Mouse (Mus musculus): ENCODE data around the gene Ropn1l. TPM values are rescaled to one million over a fixed set of nuclear protein-coding genes. Genes with fewer than 3 reads are reported as not detected.

Ropn1l gene
- polyA plus RNA-seq, 1 experiment, result 10.3 TPM

GRCm38 (mm10) chr15:31392705-31393104, 60.8 kb downstream of the Ropn1l start:
- Histone ChIP-seq H3K36me3 (ENCODE audit: control insufficient read depth, insufficient read depth) (no peaks in the 10 kb centered on the region), H3K27me3 (ENCODE audit: control insufficient read depth, insufficient read depth, insufficient read length) (no peaks in the 10 kb centered on the region), H3K79me2 (ENCODE audit: control insufficient read depth, insufficient read depth) (no peaks in the 10 kb centered on the region), H3K4me3 (no peak overlapping the region), H3K4me2 (ENCODE audit: low read depth) (no peak overlapping the region), H3ac (ENCODE audit: control insufficient read depth, insufficient read length) (no peak overlapping the region)
- TF ChIP-seq MYOG (IDR thresholded peaks at IDR 0.05; ENCODE audit: control insufficient read depth in 1 of 3, insufficient read depth in 1 of 3, insufficient read length in 2 of 3, low read depth in 2 of 3) (no peak), CEBPB (IDR thresholded peaks at IDR 0.05; ENCODE audit: insufficient read depth, poor library complexity, severe bottlenecking) (no peak)

GRCm38 (mm10) chr15:31392135-31392534, 61.4 kb downstream of the Ropn1l start:
- H3K79me2 ChIP-seq (ENCODE audit: control insufficient read depth, insufficient read depth), result no peaks in the 10 kb centered on the region
- H3K4me3 ChIP-seq, result no peak overlapping the region
- H3K4me2 ChIP-seq (ENCODE audit: low read depth), result no peak overlapping the region
- no peaks in the 10 kb centered on the region for H3K36me3 ChIP-seq (ENCODE audit: control insufficient read depth, insufficient read depth)
- TF ChIP-seq POLR2AphosphoS2 (IDR thresholded peaks at IDR 0.05; ENCODE audit: insufficient read length, low read depth) (no peak), MYOG (IDR thresholded peaks at IDR 0.05; ENCODE audit: control insufficient read depth in 1 of 3, insufficient read depth in 1 of 3, insufficient read length in 2 of 3, low read depth in 2 of 3) (no peak), E2F4 (IDR thresholded peaks at IDR 0.05; ENCODE audit: insufficient read depth) (no peak), MAX (IDR thresholded peaks at IDR 0.05; ENCODE audit: low read depth) (no peak), TCF3 (IDR thresholded peaks at IDR 0.05; ENCODE audit: insufficient read length, low read depth) (no peak), SRF (IDR thresholded peaks at IDR 0.05; ENCODE audit: control insufficient read depth, insufficient read length, low read depth) (no peak), MYOD1 (IDR thresholded peaks at IDR 0.05; ENCODE audit: control insufficient read depth in 1 of 3, insufficient read length in 2 of 3, low read depth in 2 of 3) (no peak), USF1 (IDR thresholded peaks at IDR 0.05; ENCODE audit: low read depth) (no peak), TCF12 (IDR thresholded peaks at IDR 0.05; ENCODE audit: insufficient read depth, poor library complexity, severe bottlenecking) (no peak), CEBPB (IDR thresholded peaks at IDR 0.05; ENCODE audit: insufficient read depth, poor library complexity, severe bottlenecking) (no peak), REST (IDR thresholded peaks at IDR 0.05; ENCODE audit: insufficient read depth, insufficient read length) (no peak)
- H3K27me3 ChIP-seq (ENCODE audit: control insufficient read depth, insufficient read depth, insufficient read length), result no peaks in the 10 kb centered on the region
- no peak overlapping the region for H3ac ChIP-seq (ENCODE audit: control insufficient read depth, insufficient read length)

Other genes starting within 250 kb of the Ropn1l start
- gene Dap, start 229.4 kb downstream of the Ropn1l start, polyA plus RNA-seq (2012; fragmentation: generic; extraction: Trizol), result 417 TPM
- gene Ankrd33b, start 86.0 kb downstream of the Ropn1l start, polyA plus RNA-seq (2012; fragmentation: generic; extraction: Trizol), result 5.7 TPM
- 37.2 TPM for gene March6, start 77.3 kb upstream of the Ropn1l start, polyA plus RNA-seq (2012; fragmentation: generic; extraction: Trizol)
- 29.0 TPM for gene Cmbl, start 111.7 kb upstream of the Ropn1l start, polyA plus RNA-seq (2012; fragmentation: generic; extraction: Trizol)
- gene Cct5, start 148.1 kb upstream of the Ropn1l start, polyA plus RNA-seq (2012; fragmentation: generic; extraction: Trizol), result 521 TPM
- gene Fam173b, start 148.1 kb upstream of the Ropn1l start, polyA plus RNA-seq (2012; fragmentation: generic; extraction: Trizol), result 37.8 TPM

Data from myocyte (in vitro differentiated cells).